Mouse (Mus musculus): Measurements from ENCODE around the gene Lsamp. TPM values are rescaled to one million over a fixed set of nuclear protein-coding genes. Genes with fewer than 3 reads are reported as not detected.

Lsamp gene
- total and polyA plus RNA-seq, 3 experiments = not detected

DNA sequence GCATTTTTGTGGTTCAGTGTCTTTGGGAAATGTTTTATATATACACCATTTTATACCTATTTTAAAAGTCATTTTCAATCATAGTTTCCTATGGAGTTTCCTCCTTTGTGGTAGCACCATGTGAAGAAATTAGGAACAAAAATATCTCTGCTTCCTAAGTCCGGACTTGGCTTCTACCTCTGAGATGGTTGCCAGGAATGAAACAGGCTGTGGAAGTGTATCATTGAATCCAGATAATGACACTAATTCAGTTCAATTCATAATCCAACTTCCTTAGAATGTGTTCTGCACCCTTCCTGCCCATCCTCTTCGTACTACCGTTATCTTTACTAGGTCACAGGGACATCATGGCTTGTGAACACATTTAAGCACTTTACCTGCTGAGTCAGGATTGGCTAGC lies 1973.7 kb downstream of the Lsamp start:
- Histone ChIP-seq H3K36me3 (replicated peaks in 1 of 2; ENCODE audit: control insufficient read depth in 1 of 2, insufficient read depth in 1 of 2, low read length in 1 of 2) (no peaks in the 10 kb centered on the region), H3K4me2 (ENCODE audit: insufficient read depth, low read depth, poor library complexity, severe bottlenecking) (no peak overlapping the region), H3K27ac (ENCODE audit: insufficient read depth, low read depth) (no peak overlapping the region), H3K4me3 (replicated peaks in 1 of 3; ENCODE audit: low read depth in 2 of 3, low read length in 2 of 3, poor library complexity in 1 of 3) (no peak overlapping the region), H3K27me3 (replicated peaks) (no peaks in the 10 kb centered on the region), H3K79me2 (replicated peaks; ENCODE audit: control insufficient read depth, extremely low read depth, insufficient read depth, poor library complexity, severe bottlenecking) (no peaks in the 10 kb centered on the region), H3K9me3 (replicated peaks; ENCODE audit: low read length) (peaks cover 35% of the 10 kb centered on the region), H3K4me1 (ENCODE audit: control insufficient read depth in 1 of 2, insufficient read depth in 2 of 2) (no peaks in the 10 kb centered on the region), H3K9ac (ENCODE audit: insufficient read depth, low read depth) (no peak overlapping the region)
- in situ Hi-C loops (cut with MboI; ENCODE audit: low pct_ligation_motif_present, low pct_unique_long_range_greater_than_20kb, low sequenced_read_pairs) (no loop called here), dilution Hi-C loops (cut with MboI; ENCODE audit: extremely low pct_ligation_motif_present, extremely low pct_unique_long_range_greater_than_20kb, low sequenced_read_pairs) (no loop called here)
- TF ChIP-seq HCFC1 (IDR thresholded peaks at IDR 0.05; ENCODE audit: low read depth, low read length) (no peak), GABPA (IDR thresholded peaks at IDR 0.05; ENCODE audit: insufficient replicate concordance, low read depth, low read length) (no peak), ETS1 (conservative IDR thresholded peaks at IDR 0.05; ENCODE audit: low read depth, low read length) (no peak), MXI1 (IDR thresholded peaks at IDR 0.05; ENCODE audit: low read depth, low read length) (no peak)
- no peak for DNase-seq (ENCODE audit: extremely low read depth)

GRCm38 (mm10) chr16:41965636-41966035 lies 1981.5 kb downstream of the Lsamp start:
- dilution Hi-C loops (cut with MboI; ENCODE audit: extremely low pct_ligation_motif_present, extremely low pct_unique_long_range_greater_than_20kb, low sequenced_read_pairs) = no loop called here

GRCm38 (mm10) chr16:41969215-41969614 lies 1985.1 kb downstream of the Lsamp start:
- DNase-seq (ENCODE audit: extremely low read depth) = no peak
- H3K9ac ChIP-seq (ENCODE audit: insufficient read depth, low read depth) = no peak overlapping the region
- H3K9me3 ChIP-seq (replicated peaks; ENCODE audit: low read length) = peaks cover 49% of the 10 kb centered on the region
- TF ChIP-seq ZC3H11A (IDR thresholded peaks at IDR 0.05; ENCODE audit: low read depth, low read length) = no peak
- no peak for TF ChIP-seq MAZ (IDR thresholded peaks at IDR 0.05; ENCODE audit: low read depth, low read length)
- no peak for TF ChIP-seq MAFK (IDR thresholded peaks at IDR 0.05; ENCODE audit: insufficient replicate concordance, low read length)
- TF ChIP-seq MXI1 (IDR thresholded peaks at IDR 0.05; ENCODE audit: low read depth, low read length) = no peak
- TF ChIP-seq JUN (IDR thresholded peaks at IDR 0.05; ENCODE audit: insufficient read depth, low read depth, low read length) = no peak
- no peak for TF ChIP-seq IRF4 (IDR thresholded peaks at IDR 0.05; ENCODE audit: low read depth, low read length)
- TF ChIP-seq HCFC1 (IDR thresholded peaks at IDR 0.05; ENCODE audit: low read depth, low read length) = no peak
- no peak for TF ChIP-seq USF2 (conservative IDR thresholded peaks at IDR 0.05; ENCODE audit: low read depth, low read length)
- no peak for TF ChIP-seq ELF1 (IDR thresholded peaks at IDR 0.05; ENCODE audit: low read depth, low read length)
- TF ChIP-seq BHLHE40 (IDR thresholded peaks at IDR 0.05; ENCODE audit: low read depth, low read length) = no peak
- TF ChIP-seq SIN3A (IDR thresholded peaks at IDR 0.05; ENCODE audit: low read length) = no peak
- no peak for TF ChIP-seq GABPA (IDR thresholded peaks at IDR 0.05; ENCODE audit: insufficient replicate concordance, low read depth, low read length)
- TF ChIP-seq ZMIZ1 (IDR thresholded peaks at IDR 0.05; ENCODE audit: low read depth, low read length) = no peak
- no peak for TF ChIP-seq SMC3 (IDR thresholded peaks at IDR 0.05; ENCODE audit: low read depth, low read length)
- no peak for TF ChIP-seq MEF2A (IDR thresholded peaks at IDR 0.05; ENCODE audit: borderline replicate concordance, low read depth, low read length)
- dilution Hi-C loops (cut with MboI; ENCODE audit: extremely low pct_ligation_motif_present, extremely low pct_unique_long_range_greater_than_20kb, low sequenced_read_pairs) = no loop called here
- no peak overlapping the region for H3K27ac ChIP-seq (ENCODE audit: insufficient read depth, low read depth)
- in situ Hi-C loops (cut with MboI; ENCODE audit: low pct_ligation_motif_present, low pct_unique_long_range_greater_than_20kb, low sequenced_read_pairs) = no loop called here
- no peaks in the 10 kb centered on the region for H3K4me1 ChIP-seq (ENCODE audit: control insufficient read depth in 1 of 2, insufficient read depth in 2 of 2)
- H3K79me2 ChIP-seq (replicated peaks; ENCODE audit: control insufficient read depth, extremely low read depth, insufficient read depth, poor library complexity, severe bottlenecking) = no peaks in the 10 kb centered on the region
- H3K27me3 ChIP-seq (replicated peaks) = no peaks in the 10 kb centered on the region
- H3K36me3 ChIP-seq (replicated peaks in 1 of 2; ENCODE audit: control insufficient read depth in 1 of 2, insufficient read depth in 1 of 2, low read length in 1 of 2) = no peaks in the 10 kb centered on the region
- no peak overlapping the region for H3K4me3 ChIP-seq (replicated peaks in 1 of 3; ENCODE audit: low read depth in 2 of 3, low read length in 2 of 3, poor library complexity in 1 of 3)
- H3K4me2 ChIP-seq (ENCODE audit: insufficient read depth, low read depth, poor library complexity, severe bottlenecking) = no peak overlapping the region

More at GRCm38 (mm10) chr16:41965636-41966035, 1981.5 kb downstream of the Lsamp start:
- in situ Hi-C loops (cut with MboI; ENCODE audit: low pct_ligation_motif_present, low pct_unique_long_range_greater_than_20kb, low sequenced_read_pairs) = no loop called here
- DNase-seq (ENCODE audit: extremely low read depth) = no peak
- TF ChIP-seq ZMIZ1 (IDR thresholded peaks at IDR 0.05; ENCODE audit: low read depth, low read length) = no peak
- TF ChIP-seq HCFC1 (IDR thresholded peaks at IDR 0.05; ENCODE audit: low read depth, low read length) = no peak
- no peak for TF ChIP-seq USF2 (conservative IDR thresholded peaks at IDR 0.05; ENCODE audit: low read depth, low read length)
- TF ChIP-seq CTCF (conservative IDR thresholded peaks at IDR 0.05 in 1 of 2, IDR thresholded peaks at IDR 0.05 in 1 of 2; ENCODE audit: low read depth in 2 of 2, low read length in 2 of 2) = no peak
- no peak for TF ChIP-seq USF1 (IDR thresholded peaks at IDR 0.05; ENCODE audit: low read depth, low read length)
- no peak for TF ChIP-seq CHD1 (IDR thresholded peaks at IDR 0.05; ENCODE audit: low read depth, low read length)
- TF ChIP-seq ZKSCAN1 (IDR thresholded peaks at IDR 0.05; ENCODE audit: borderline replicate concordance, low read depth, low read length) = no peak
- no peak for TF ChIP-seq RCOR1 (conservative IDR thresholded peaks at IDR 0.05; ENCODE audit: low read depth, low read length)
- TF ChIP-seq MAZ (IDR thresholded peaks at IDR 0.05; ENCODE audit: low read depth, low read length) = no peak
- no peak for TF ChIP-seq RAD21 (IDR thresholded peaks at IDR 0.05; ENCODE audit: low read depth, low read length)
- TF ChIP-seq PAX5 (IDR thresholded peaks at IDR 0.05; ENCODE audit: low read length) = no peak
- no peak for TF ChIP-seq CHD2 (IDR thresholded peaks at IDR 0.05; ENCODE audit: low read length)
- TF ChIP-seq ELF1 (IDR thresholded peaks at IDR 0.05; ENCODE audit: low read depth, low read length) = no peak
- TF ChIP-seq GABPA (IDR thresholded peaks at IDR 0.05; ENCODE audit: insufficient replicate concordance, low read depth, low read length) = no peak
- Histone ChIP-seq H3K4me2 (ENCODE audit: insufficient read depth, low read depth, poor library complexity, severe bottlenecking) (no peak overlapping the region), H3K27me3 (replicated peaks) (no peaks in the 10 kb centered on the region), H3K4me3 (replicated peaks in 1 of 3; ENCODE audit: low read depth in 2 of 3, low read length in 2 of 3, poor library complexity in 1 of 3) (no peak overlapping the region), H3K36me3 (replicated peaks in 1 of 2; ENCODE audit: control insufficient read depth in 1 of 2, insufficient read depth in 1 of 2, low read length in 1 of 2) (no peaks in the 10 kb centered on the region), H3K79me2 (replicated peaks; ENCODE audit: control insufficient read depth, extremely low read depth, insufficient read depth, poor library complexity, severe bottlenecking) (no peaks in the 10 kb centered on the region), H3K27ac (ENCODE audit: insufficient read depth, low read depth) (no peak overlapping the region), H3K9ac (ENCODE audit: insufficient read depth, low read depth) (no peak overlapping the region), H3K4me1 (ENCODE audit: control insufficient read depth in 1 of 2, insufficient read depth in 2 of 2) (no peaks in the 10 kb centered on the region), H3K9me3 (replicated peaks; ENCODE audit: low read length) (peaks cover 40% of the 10 kb centered on the region)
